Mouse (Mus musculus) forebrain, embryonic 10.5 days (tissue): ENCODE data around the gene D630039A03Rik. TPM values are rescaled to one million over a fixed set of nuclear protein-coding genes. Genes with fewer than 3 reads are reported as not detected.

Experiments used
- DNase-seq: peaks from one replicate; pipeline ENCODE4 v3.0.0-alpha.2; 2017; ENCODE audit warnings: low spot score; ENCODE audit errors: extremely low spot score
- H3K27ac ChIP-seq: fragments of 300-500 bp; sonication (generic); 2 replicates; pipeline ENCODE4 v1.5.1; 2016; ENCODE audit warnings: mild to moderate bottlenecking
- H3K27me3 ChIP-seq: fragments of 300-500 bp; sonication (generic); 2 replicates; pipeline ENCODE4 v1.6.1; 2016; ENCODE audit warnings: mild to moderate bottlenecking; ENCODE audit not compliant: poor library complexity, severe bottlenecking
- H3K36me3 ChIP-seq: fragments of 300-500 bp; sonication (generic); replicated peaks from 2 replicates; pipeline ENCODE4 v1.6.1; 2016; ENCODE audit warnings: mild to moderate bottlenecking, moderate library complexity
- H3K4me1 ChIP-seq: fragments of 300-500 bp; sonication (generic); 2 replicates; pipeline ENCODE4 v1.6.1; 2016
- H3K4me3 ChIP-seq: fragments of 300-500 bp; sonication (generic); 2 replicates; pipeline ENCODE4 v1.5.1; 2016; ENCODE audit warnings: mild to moderate bottlenecking, moderate library complexity
- H3K9me3 ChIP-seq: fragments of 300-500 bp; sonication (generic); 2 replicates; pipeline ENCODE4 v1.6.1; 2016; ENCODE audit warnings: mild to moderate bottlenecking, moderate library complexity
- WGBS: fragments of 180-500 bp; shearing (Covaris S2); methylation state at CpG from one replicate; pipeline ENCODE4 v1.1.7; 2016; 5-methylcytosine and 5-hydroxymethylcytosine counted together
- polyA plus RNA-seq: library from polyadenylated mRNA; unstranded; fragments of >200 nt; fragmentation: Nextera tagmentation; extraction: Ambion mirVana; gene quantifications from 2 replicates; pipeline ENCODE4 v1.2.1, GENCODE M21; 2016

Gene D630039A03Rik
- polyA plus RNA-seq, 1 experiment from 2014 or later: not detected

DNA sequence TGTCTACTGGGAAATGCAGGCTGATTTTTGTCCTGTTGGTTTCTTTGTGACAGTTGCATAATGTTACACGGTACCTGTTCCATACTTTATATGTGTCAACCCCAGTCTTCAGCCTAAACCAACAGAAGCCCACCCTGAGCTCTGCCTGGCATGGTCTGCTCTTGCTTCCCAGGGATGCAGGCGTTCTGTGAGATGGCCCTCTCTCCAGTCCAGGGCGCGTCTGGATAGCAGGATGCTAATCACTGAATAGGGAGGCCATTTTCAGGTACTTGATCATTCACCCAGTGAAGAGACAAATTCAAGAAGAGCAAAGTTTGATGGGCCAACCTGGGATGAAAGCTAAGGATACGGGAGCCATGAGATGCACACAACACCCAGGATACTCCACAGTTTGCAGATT is 37.0 kb downstream of the D630039A03Rik start:
- DNase-seq: no peak
- 89% methylated on average over 5 of the region's 5 CpGs for WGBS
- H3K9me3 ChIP-seq: no peaks in the 10 kb centered on the region
- H3K4me1 ChIP-seq: 0 out of 2 replicates have a peak, but pooled peaks cover 2% of the 10 kb centered on the region
- no peak overlapping the region for H3K4me3 ChIP-seq
- no peaks in the 10 kb centered on the region for H3K36me3 ChIP-seq
- H3K27me3 ChIP-seq: no peaks in the 10 kb centered on the region
- H3K27ac ChIP-seq: no peak overlapping the region

DNA sequence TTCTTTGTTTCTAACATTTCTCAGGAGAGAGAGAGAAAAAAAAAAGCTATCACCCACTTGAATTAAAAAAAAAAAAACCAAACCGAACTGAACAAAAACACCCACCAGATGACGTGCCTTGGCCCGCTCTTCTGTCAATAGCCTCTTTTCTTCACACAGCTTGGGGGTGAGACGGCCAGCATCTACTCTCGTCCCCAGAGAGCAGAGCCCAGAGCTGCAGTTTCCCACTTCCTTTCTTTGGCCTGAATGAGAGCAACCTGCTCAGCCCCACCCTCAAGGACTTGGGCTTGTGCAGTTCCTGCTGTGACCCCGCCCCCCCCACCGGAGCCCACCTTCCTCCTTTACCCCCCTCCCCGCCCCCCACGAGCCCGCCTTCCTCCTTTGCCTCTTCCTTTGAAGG is 48.6 kb downstream of the D630039A03Rik start:
- Histone ChIP-seq H3K36me3 (no peaks in the 10 kb centered on the region; the same call in 1 of the 2 replicates), H3K4me3 (no peak overlapping the region), H3K27me3 (no peaks in the 10 kb centered on the region), H3K27ac (no peak overlapping the region; the same call in 1 of the 2 replicates), H3K4me1 (peaks cover 26% of the 10 kb centered on the region), H3K9me3 (no peaks in the 10 kb centered on the region)
- no peak for DNase-seq
- WGBS: 55% methylated on average over 10 of the region's 10 CpGs

DNA sequence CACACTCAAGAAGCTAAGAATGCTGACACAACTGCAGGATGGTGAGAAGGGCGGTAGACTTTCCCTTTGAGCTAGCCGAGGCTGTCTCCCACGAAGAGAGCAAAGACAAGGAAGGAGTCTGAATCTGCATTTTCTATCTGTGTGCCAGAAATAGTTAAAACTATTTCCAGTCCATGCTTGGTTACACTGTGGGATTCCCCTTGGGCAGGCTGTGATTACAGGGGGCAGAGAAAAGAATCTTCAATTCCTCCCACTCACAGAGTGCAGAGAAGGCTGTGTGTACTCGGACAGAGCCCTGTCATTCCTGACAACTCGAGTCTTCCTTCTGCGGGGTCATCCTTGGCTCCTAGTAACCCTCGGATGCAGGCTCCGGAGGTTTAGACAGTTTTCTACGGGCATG is 49.1 kb downstream of the D630039A03Rik start:
- DNase-seq: no peak
- Histone ChIP-seq H3K27me3 (no peaks in the 10 kb centered on the region), H3K9me3 (no peaks in the 10 kb centered on the region), H3K27ac (no peak overlapping the region), H3K4me1 (peaks cover 26% of the 10 kb centered on the region), H3K36me3 (no peaks in the 10 kb centered on the region; the same call in 1 of the 2 replicates), H3K4me3 (no peak overlapping the region)
- WGBS: 79% methylated on average over 9 of the region's 9 CpGs

DNA sequence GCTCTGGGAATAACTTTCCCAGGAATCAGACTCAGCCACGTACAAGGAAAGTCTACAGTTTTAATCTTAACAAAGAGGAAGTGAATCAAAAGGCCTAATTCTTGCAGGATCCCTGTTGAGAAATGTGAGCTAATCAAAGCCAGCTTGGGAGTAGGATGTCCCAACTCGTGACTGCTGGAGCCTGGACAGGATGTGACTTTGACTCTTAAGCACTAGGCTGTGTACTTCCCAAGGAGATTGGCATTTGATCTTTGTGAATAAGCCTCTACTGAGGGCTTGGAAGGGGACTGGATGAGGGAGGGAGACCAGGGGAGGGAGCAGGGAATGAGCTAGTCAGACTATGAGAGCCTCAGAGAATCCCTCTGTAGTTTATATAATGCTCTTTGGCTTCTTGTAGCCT is 50.0 kb downstream of the D630039A03Rik start:
- H3K27ac ChIP-seq: no peak overlapping the region
- DNase-seq: no peak
- H3K9me3 ChIP-seq: no peaks in the 10 kb centered on the region
- peaks cover 2% of the 10 kb centered on the region for H3K36me3 ChIP-seq
- H3K4me1 ChIP-seq: peaks cover 26% of the 10 kb centered on the region
- H3K27me3 ChIP-seq: no peaks in the 10 kb centered on the region
- WGBS: 19% methylated on average over 2 of the region's 2 CpGs
- no peak overlapping the region for H3K4me3 ChIP-seq

DNA sequence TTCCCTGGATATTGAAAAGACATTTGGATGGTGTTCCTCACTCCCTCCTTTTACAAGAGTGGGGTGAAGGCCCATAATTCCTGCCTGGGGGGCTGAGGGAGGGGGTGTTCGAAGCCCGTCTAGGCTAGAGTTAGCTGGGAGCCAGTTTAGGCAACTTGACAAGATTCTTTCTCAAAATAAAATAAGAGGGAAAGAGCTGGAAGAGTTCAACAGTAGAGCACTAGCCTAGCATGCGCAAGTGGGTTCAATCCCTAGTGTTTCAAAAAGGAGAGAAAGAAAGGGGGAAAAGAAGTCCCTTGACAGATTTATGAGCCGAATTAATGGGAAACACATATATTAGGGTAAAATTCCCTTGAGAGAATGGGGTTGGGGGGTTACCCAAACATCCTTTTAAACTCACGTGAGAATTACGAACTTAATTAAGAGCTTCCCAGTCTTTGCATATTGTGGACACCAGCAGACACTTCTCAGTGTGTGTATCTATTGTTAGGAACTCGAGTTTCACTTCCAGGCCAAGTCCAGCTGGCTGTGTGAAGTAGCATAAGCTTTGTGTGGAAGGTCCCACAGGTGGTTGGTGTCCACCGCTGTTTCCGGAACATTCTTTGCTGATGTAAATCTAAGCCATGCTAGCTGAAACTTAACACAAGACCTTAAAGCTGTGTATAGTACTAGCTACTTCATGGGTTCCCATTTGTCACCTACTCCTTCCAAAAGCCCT is 53.7 kb downstream of the D630039A03Rik start:
- WGBS: 85% methylated on average over 9 of the region's 9 CpGs
- DNase-seq: no peak
- H3K36me3 ChIP-seq: peaks cover 35% of the 10 kb centered on the region
- H3K27me3 ChIP-seq: no peaks in the 10 kb centered on the region
- H3K4me3 ChIP-seq: no peak overlapping the region
- H3K27ac ChIP-seq: no peak overlapping the region
- no peaks in the 10 kb centered on the region for H3K9me3 ChIP-seq
- H3K4me1 ChIP-seq: peaks cover 22% of the 10 kb centered on the region

DNA sequence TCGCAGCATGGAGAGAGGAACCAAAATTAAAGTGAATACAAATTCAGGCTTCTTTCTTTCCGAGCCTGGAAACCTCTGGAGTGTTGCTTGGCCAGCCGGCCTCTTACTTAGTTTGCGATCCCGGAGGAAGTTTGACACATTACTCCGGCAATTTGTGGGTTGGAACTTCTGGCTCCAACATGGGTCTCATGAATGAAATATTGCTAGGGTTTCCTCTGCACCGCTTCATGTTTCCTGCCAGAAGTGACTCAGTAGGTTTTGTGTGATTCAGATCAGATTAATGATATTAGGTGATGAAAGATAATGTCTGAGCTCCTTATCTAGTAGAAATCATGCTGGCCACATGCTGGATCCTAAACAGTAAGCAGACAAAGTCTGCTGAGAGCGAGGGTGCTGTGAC is 54.2 kb downstream of the D630039A03Rik start:
- DNase-seq: no peak
- no peaks in the 10 kb centered on the region for H3K9me3 ChIP-seq
- 94% methylated on average over 8 of the region's 8 CpGs for WGBS
- H3K27me3 ChIP-seq: no peaks in the 10 kb centered on the region
- H3K27ac ChIP-seq: no peak overlapping the region
- H3K36me3 ChIP-seq: peaks cover 41% of the 10 kb centered on the region
- peaks cover 17% of the 10 kb centered on the region for H3K4me1 ChIP-seq
- no peak overlapping the region for H3K4me3 ChIP-seq

DNA sequence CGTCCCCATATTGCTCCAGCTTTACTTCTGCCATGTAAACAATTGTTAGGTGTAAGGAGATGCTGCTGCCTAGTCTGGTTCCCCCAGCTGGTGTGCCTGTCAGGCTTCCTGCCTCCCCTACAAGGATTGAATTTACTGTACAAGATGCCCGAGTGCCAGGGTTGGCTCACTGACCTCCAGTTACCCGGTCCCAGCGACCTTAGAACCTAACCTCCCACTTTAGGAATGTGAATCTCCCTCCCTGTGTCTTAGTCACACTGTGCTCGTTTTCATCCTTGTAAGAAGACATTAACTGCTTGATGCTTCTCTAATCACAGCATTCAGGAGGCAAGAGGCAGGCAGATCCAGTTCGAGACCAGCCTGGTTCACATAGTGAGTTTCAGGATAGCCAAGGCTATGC is 54.9 kb downstream of the D630039A03Rik start:
- Histone ChIP-seq H3K36me3 (peaks cover 48% of the 10 kb centered on the region), H3K27ac (no peak overlapping the region), H3K4me1 (peaks cover 10% of the 10 kb centered on the region), H3K4me3 (no peak overlapping the region), H3K9me3 (no peaks in the 10 kb centered on the region), H3K27me3 (no peaks in the 10 kb centered on the region)
- DNase-seq: no peak
- 77% methylated on average over 6 of the region's 6 CpGs for WGBS

DNA sequence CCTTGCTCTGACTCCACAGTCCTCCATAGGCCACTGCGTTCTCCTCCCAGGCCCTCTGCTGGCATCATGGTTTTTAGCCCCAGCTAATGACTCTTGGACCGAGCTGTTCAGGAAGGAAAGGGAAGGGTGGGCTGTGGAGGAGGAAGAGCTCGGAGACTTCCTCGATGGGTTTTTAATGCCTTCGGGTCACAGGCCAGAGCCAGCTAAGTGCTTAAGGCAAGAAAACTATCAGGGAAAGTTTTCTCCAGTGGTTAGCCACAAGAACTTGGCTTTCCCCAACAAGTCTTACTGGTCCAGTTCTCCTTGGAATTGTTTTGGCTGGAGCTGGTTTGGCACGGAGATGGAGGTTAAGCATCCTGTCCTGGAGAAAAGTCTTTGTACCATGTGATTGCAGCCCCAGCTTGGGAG is 55.9 kb downstream of the D630039A03Rik start:
- H3K4me3 ChIP-seq: no peak overlapping the region
- 87% methylated on average over 6 of the region's 6 CpGs for WGBS
- H3K9me3 ChIP-seq: no peaks in the 10 kb centered on the region
- H3K4me1 ChIP-seq: peaks cover under 1% of the 10 kb centered on the region; the same call in 1 of the 2 replicates
- H3K27ac ChIP-seq: no peak overlapping the region
- H3K36me3 ChIP-seq: peaks cover 58% of the 10 kb centered on the region
- no peak for DNase-seq
- no peaks in the 10 kb centered on the region for H3K27me3 ChIP-seq

Other genes starting within 250 kb of the D630039A03Rik start
- 15.4 and 18.3 TPM in 2 replicates for gene Akap2, start 198.6 kb downstream of the D630039A03Rik start, polyA plus RNA-seq
- gene Txn1, start 40.1 kb upstream of the D630039A03Rik start, polyA plus RNA-seq: 442 and 447 TPM in 2 replicates
- not detected in 2 replicates for gene Txndc8, start 92.8 kb upstream of the D630039A03Rik start, polyA plus RNA-seq